Mouse (Mus musculus) CH12.LX (cell line): Measurements from ENCODE around the gene Zfp213. TPM values are rescaled to one million over a fixed set of nuclear protein-coding genes. Genes with fewer than 3 reads are reported as not detected.
"Not testable (repeated sequence)": the region's sequence is repeated elsewhere in the genome, so short reads cannot be mapped to it uniquely, and the experiment has no call there.

Source experiments
- DNase-seq: peaks from one replicate; pipeline ENCODE4 v3.0.0-alpha.2; 2013; ENCODE audit errors: extremely low read depth
- H3K27ac ChIP-seq: 2 replicates; pipeline ENCODE4 v1.5.1; 2012; ENCODE audit warnings: low read depth, mild to moderate bottlenecking, control low read depth, moderate library complexity; ENCODE audit not compliant: insufficient read depth
- H3K27me3 ChIP-seq: replicated peaks from 2 replicates; pipeline ENCODE3; 2012; ENCODE audit warnings: inconsistent platforms
- H3K36me3 ChIP-seq, 2 experiments: replicated peaks in 1 of 2; 2 replicates each; pipeline versions ENCODE3 to v1.6.1; 2012; ENCODE audit warnings: inconsistent platforms in 1 of 2, low read length in 1 of 2, mild to moderate bottlenecking in 1 of 2, mixed read lengths in 1 of 2, moderate library complexity in 1 of 2; ENCODE audit not compliant: control insufficient read depth in 1 of 2, insufficient read depth in 1 of 2
- H3K4me1 ChIP-seq, 2 experiments: 2 replicates each; pipeline ENCODE4 v1.6.1; 2012; ENCODE audit warnings: inconsistent platforms in 1 of 2, moderate library complexity in 1 of 2; ENCODE audit not compliant: insufficient read depth in 2 of 2, control insufficient read depth in 1 of 2
- H3K4me2 ChIP-seq: 2 replicates; pipeline ENCODE4 v1.6.1; 2012; ENCODE audit warnings: low read depth, mild to moderate bottlenecking, control low read depth; ENCODE audit not compliant: poor library complexity, insufficient read depth, severe bottlenecking
- H3K4me3 ChIP-seq, 3 experiments: fragments of 150-350 bp in 1 of 3; sonication (generic) in 1 of 3; replicated peaks in 1 of 3; 2 replicates each; pipeline versions ENCODE3 to v1.5.1; 2011 to 2012; ENCODE audit warnings: low read depth in 2 of 3, low read length in 2 of 3, mild to moderate bottlenecking in 2 of 3, moderate library complexity in 2 of 3, control low read depth in 1 of 3, improper control_type of control experiment in 1 of 3, inconsistent platforms in 1 of 3, mixed read lengths in 1 of 3; ENCODE audit not compliant: poor library complexity in 1 of 3
- H3K79me2 ChIP-seq: replicated peaks from 2 replicates; pipeline ENCODE4 v1.6.1; 2012; ENCODE audit warnings: mild to moderate bottlenecking, moderate library complexity; ENCODE audit not compliant: control insufficient read depth, poor library complexity, insufficient read depth, severe bottlenecking; ENCODE audit errors: extremely low read depth
- H3K9ac ChIP-seq: 2 replicates; pipeline ENCODE4 v1.6.1; 2012; ENCODE audit warnings: low read depth, mild to moderate bottlenecking, control low read depth, moderate library complexity; ENCODE audit not compliant: insufficient read depth
- H3K9me3 ChIP-seq: replicated peaks from 2 replicates; pipeline ENCODE3; 2012; ENCODE audit warnings: low read length, inconsistent platforms, mixed read lengths
- GABPA ChIP-seq: IDR thresholded peaks from 2 replicates; pipeline ENCODE4 v1.6.1; 2012; ENCODE audit warnings: low read depth, low read length, improper control_type of control experiment, inconsistent platforms; ENCODE audit not compliant: insufficient replicate concordance
- SMC3 ChIP-seq: IDR thresholded peaks from 2 replicates; pipeline ENCODE4 v1.6.1; 2011; ENCODE audit warnings: low read depth, low read length, improper control_type of control experiment
- ZKSCAN1 ChIP-seq: IDR thresholded peaks from 2 replicates; pipeline ENCODE4 v1.6.1; 2012; ENCODE audit warnings: low read depth, inconsistent platforms, low read length, improper control_type of control experiment, borderline replicate concordance
- ZNF384 ChIP-seq: IDR thresholded peaks from 2 replicates; pipeline ENCODE4 v1.6.1; 2012; ENCODE audit warnings: low read depth, low read length, improper control_type of control experiment, inconsistent platforms
- dilution Hi-C: fragments of 300-500 bp; cut with MboI; formaldehyde crosslinking; loops from 2 replicates; pipeline ENCODE4 v1.14.3; 2020; ENCODE audit warnings: low sequenced_read_pairs; ENCODE audit not compliant: extremely low pct_unique_long_range_greater_than_20kb, extremely low pct_ligation_motif_present
- in situ Hi-C: fragments of 300-500 bp; cut with MboI; formaldehyde crosslinking; loops from 3 replicates; pipeline ENCODE4 v1.14.3; 2019; ENCODE audit warnings: low sequenced_read_pairs, low pct_ligation_motif_present, low pct_unique_long_range_greater_than_20kb, mixed read lengths
- polyA plus RNA-seq: library from polyadenylated mRNA; unstranded; fragments of >175 nt; gene quantifications from 2 replicates; pipeline ENCODE4 v1.2.1, GENCODE M21; 2012; ENCODE audit warnings: low read depth; ENCODE audit not compliant: insufficient read length
- total RNA-seq, 2 experiments: library from RNA; depleted of rRNA; stranded (reverse); fragments of 300-350 nt in 1 of 2; fragments of >200 nt in 1 of 2; gene quantifications; 2 replicates each; pipeline ENCODE4 v1.2.3; 2012 to 2014

Gene Zfp213
- total and polyA plus RNA-seq, 3 experiments, result 8.0 to 10.9 (median 9.4) TPM

- DNase-seq, H3K36me3 ChIP-seq, H3K4me1 ChIP-seq, dilution Hi-C loops, H3K4me2 ChIP-seq, H3K4me3 ChIP-seq, H3K79me2 ChIP-seq, in situ Hi-C loops, H3K27ac ChIP-seq, H3K9ac ChIP-seq, H3K27me3 ChIP-seq, H3K9me3 ChIP-seq: not testable (repeated sequence)
- peak; percentile 57 for TF ChIP-seq ZNF384
These were observed 32.6 kb downstream of the Zfp213 start for GRCm38 (mm10) chr17:23531408-23531807.

- H3K9ac ChIP-seq, H3K79me2 ChIP-seq, H3K36me3 ChIP-seq, H3K27ac ChIP-seq, H3K27me3 ChIP-seq, H3K9me3 ChIP-seq, DNase-seq, H3K4me1 ChIP-seq, in situ Hi-C loops, H3K4me2 ChIP-seq, dilution Hi-C loops, H3K4me3 ChIP-seq: not testable (repeated sequence)
These were observed 40.9 kb downstream of the Zfp213 start for GRCm38 (mm10) chr17:23522941-23523732.

- H3K27me3 ChIP-seq, result peaks cover 9% of the 10 kb centered on the region
- TF ChIP-seq ZKSCAN1 (no peak), SMC3 (no peak), GABPA (no peak)
- in situ Hi-C loops (no loop called here), dilution Hi-C loops (no loop called here)
- H3K27ac ChIP-seq, result no peak overlapping the region
- no peak for DNase-seq
- H3K4me3 ChIP-seq, result no peak overlapping the region
- H3K4me2 ChIP-seq, result no peak overlapping the region
- H3K79me2 ChIP-seq, result no peaks in the 10 kb centered on the region
- H3K9ac ChIP-seq, result no peak overlapping the region
- H3K36me3 ChIP-seq, result no peaks in the 10 kb centered on the region
- no peaks in the 10 kb centered on the region for H3K4me1 ChIP-seq
- peaks cover 5% of the 10 kb centered on the region for H3K9me3 ChIP-seq
These were observed 45.2 kb downstream of the Zfp213 start for GRCm38 (mm10) chr17:23518701-23519423.

Other genes with a start within 250 kb of the Zfp213 start
- not detected in 2 replicates for gene Vmn2r115, start 220.5 kb downstream of the Zfp213 start, total RNA-seq (2012; rRNA removed)
- not detected in 2 replicates for gene Vmn2r115, start 220.5 kb downstream of the Zfp213 start, total RNA-seq (2014; rRNA removed)
- gene Vmn2r115, start 220.5 kb downstream of the Zfp213 start, polyA plus RNA-seq, result not detected in 2 replicates
- gene Vmn2r116, start 179.6 kb downstream of the Zfp213 start, total RNA-seq (2012; rRNA removed), result not detected in 2 replicates
- not detected in 2 replicates for gene Vmn2r116, start 179.6 kb downstream of the Zfp213 start, total RNA-seq (2014; rRNA removed)
- gene Vmn2r116, start 179.6 kb downstream of the Zfp213 start, polyA plus RNA-seq, result not detected in 2 replicates
- gene Vmn2r117, start 84.5 kb downstream of the Zfp213 start, total RNA-seq (2012; rRNA removed), result not detected in 2 replicates
- gene Vmn2r117, start 84.5 kb downstream of the Zfp213 start, total RNA-seq (2014; rRNA removed), result not detected in 2 replicates
- gene Vmn2r117, start 84.5 kb downstream of the Zfp213 start, polyA plus RNA-seq, result not detected in 2 replicates
- 0.30 TPM in 1 of 2 replicates, not detected in the other for gene Zfp13, start 35.2 kb upstream of the Zfp213 start, total RNA-seq (2012; rRNA removed)
- not detected in 2 replicates for gene Zfp13, start 35.2 kb upstream of the Zfp213 start, total RNA-seq (2014; rRNA removed)
- gene Zfp13, start 35.2 kb upstream of the Zfp213 start, polyA plus RNA-seq, result not detected in 2 replicates
- gene Zscan10, start 36.6 kb upstream of the Zfp213 start, total RNA-seq (2012; rRNA removed), result not detected in 2 replicates
- not detected in 2 replicates for gene Zscan10, start 36.6 kb upstream of the Zfp213 start, total RNA-seq (2014; rRNA removed)
- gene Zscan10, start 36.6 kb upstream of the Zfp213 start, polyA plus RNA-seq, result not detected in 2 replicates
- gene Mmp25, start 81.0 kb upstream of the Zfp213 start, total RNA-seq (2012; rRNA removed), result 0.04 TPM in 1 of 2 replicates, not detected in the other
- gene Mmp25, start 81.0 kb upstream of the Zfp213 start, total RNA-seq (2014; rRNA removed), result 0.04 TPM in 1 of 2 replicates, not detected in the other
- gene Mmp25, start 81.0 kb upstream of the Zfp213 start, polyA plus RNA-seq, result not detected in 2 replicates
- not detected in 2 replicates for gene Bicdl2, start 96.3 kb upstream of the Zfp213 start, total RNA-seq (2012; rRNA removed)
- not detected in 2 replicates for gene Bicdl2, start 96.3 kb upstream of the Zfp213 start, total RNA-seq (2014; rRNA removed)
- 0.25 TPM in 1 of 2 replicates, not detected in the other for gene Bicdl2, start 96.3 kb upstream of the Zfp213 start, polyA plus RNA-seq
- gene Hcfc1r1, start 109.4 kb upstream of the Zfp213 start, total RNA-seq (2012; rRNA removed), result 7.3 and 8.9 TPM in 2 replicates
- gene Hcfc1r1, start 109.4 kb upstream of the Zfp213 start, total RNA-seq (2014; rRNA removed), result 3.9 and 6.0 TPM in 2 replicates
- gene Hcfc1r1, start 109.4 kb upstream of the Zfp213 start, polyA plus RNA-seq, result 17.4 and 26.5 TPM in 2 replicates
- gene Thoc6, start 109.6 kb upstream of the Zfp213 start, total RNA-seq (2012; rRNA removed), result 40.1 and 41.4 TPM in 2 replicates
- 31.5 and 37.9 TPM in 2 replicates for gene Thoc6, start 109.6 kb upstream of the Zfp213 start, total RNA-seq (2014; rRNA removed)
- gene Thoc6, start 109.6 kb upstream of the Zfp213 start, polyA plus RNA-seq, result 34.8 and 37.4 TPM in 2 replicates
- 4.3 and 5.1 TPM in 2 replicates for gene Tnfrsf12a, start 113.2 kb upstream of the Zfp213 start, total RNA-seq (2012; rRNA removed)
- 1.5 and 2.3 TPM in 2 replicates for gene Tnfrsf12a, start 113.2 kb upstream of the Zfp213 start, total RNA-seq (2014; rRNA removed)
- gene Tnfrsf12a, start 113.2 kb upstream of the Zfp213 start, polyA plus RNA-seq, result 0.64 and 1.2 TPM in 2 replicates
- not detected in 2 replicates for gene Cldn6, start 115.0 kb upstream of the Zfp213 start, total RNA-seq (2012; rRNA removed)
- gene Cldn6, start 115.0 kb upstream of the Zfp213 start, total RNA-seq (2014; rRNA removed), result not detected in 2 replicates
- not detected in 2 replicates for gene Cldn6, start 115.0 kb upstream of the Zfp213 start, polyA plus RNA-seq
- gene Cldn9, start 119.8 kb upstream of the Zfp213 start, total RNA-seq (2012; rRNA removed), result 0.08 TPM in 1 of 2 replicates, not detected in the other
- not detected in 2 replicates for gene Cldn9, start 119.8 kb upstream of the Zfp213 start, total RNA-seq (2014; rRNA removed)
- not detected in 2 replicates for gene Cldn9, start 119.8 kb upstream of the Zfp213 start, polyA plus RNA-seq
- gene 1520401A03Rik, start 158.5 kb upstream of the Zfp213 start, total RNA-seq (2012; rRNA removed), result 0.08 TPM in 1 of 2 replicates, not detected in the other
- gene 1520401A03Rik, start 158.5 kb upstream of the Zfp213 start, total RNA-seq (2014; rRNA removed), result not detected in 2 replicates
- gene 1520401A03Rik, start 158.5 kb upstream of the Zfp213 start, polyA plus RNA-seq, result not detected in 2 replicates
- 21.4 and 25.4 TPM in 2 replicates for gene Pkmyt1, start 162.1 kb upstream of the Zfp213 start, total RNA-seq (2012; rRNA removed)
- 11.4 and 12.6 TPM in 2 replicates for gene Pkmyt1, start 162.1 kb upstream of the Zfp213 start, total RNA-seq (2014; rRNA removed)
- gene Pkmyt1, start 162.1 kb upstream of the Zfp213 start, polyA plus RNA-seq, result 30.7 and 37.0 TPM in 2 replicates
- gene Paqr4, start 176.6 kb upstream of the Zfp213 start, total RNA-seq (2012; rRNA removed), result 2.0 and 2.8 TPM in 2 replicates
- 0.47 and 1.0 TPM in 2 replicates for gene Paqr4, start 176.6 kb upstream of the Zfp213 start, total RNA-seq (2014; rRNA removed)
- 0.80 and 1.1 TPM in 2 replicates for gene Paqr4, start 176.6 kb upstream of the Zfp213 start, polyA plus RNA-seq
- gene Kremen2, start 181.6 kb upstream of the Zfp213 start, total RNA-seq (2012; rRNA removed), result 0.34 and 0.55 TPM in 2 replicates
- gene Kremen2, start 181.6 kb upstream of the Zfp213 start, total RNA-seq (2014; rRNA removed), result 0.14 and 0.23 TPM in 2 replicates
- 0.21 and 0.23 TPM in 2 replicates for gene Kremen2, start 181.6 kb upstream of the Zfp213 start, polyA plus RNA-seq
- gene Flywch1, start 207.4 kb upstream of the Zfp213 start, total RNA-seq (2012; rRNA removed), result 26.9 and 28.3 TPM in 2 replicates
- 18.8 and 22.2 TPM in 2 replicates for gene Flywch1, start 207.4 kb upstream of the Zfp213 start, total RNA-seq (2014; rRNA removed)
- gene Flywch1, start 207.4 kb upstream of the Zfp213 start, polyA plus RNA-seq, result 22.0 and 23.4 TPM in 2 replicates
- gene Flywch2, start 221.8 kb upstream of the Zfp213 start, total RNA-seq (2012; rRNA removed), result not detected in 2 replicates
- not detected in 2 replicates for gene Flywch2, start 221.8 kb upstream of the Zfp213 start, total RNA-seq (2014; rRNA removed)
- not detected in 2 replicates for gene Flywch2, start 221.8 kb upstream of the Zfp213 start, polyA plus RNA-seq
- gene Srrm2, start 226.3 kb upstream of the Zfp213 start, total RNA-seq (2012; rRNA removed), result 83.6 and 90.4 TPM in 2 replicates
- gene Srrm2, start 226.3 kb upstream of the Zfp213 start, total RNA-seq (2014; rRNA removed), result 18.3 and 26.7 TPM in 2 replicates
- gene Srrm2, start 226.3 kb upstream of the Zfp213 start, polyA plus RNA-seq, result 339 and 383 TPM in 2 replicates